Mouse (Mus musculus) 416B (cell line): ENCODE results near the gene Scamp2.

Source experiments
- DNase-seq: peaks from one replicate; pipeline ENCODE4 v3.0.0; 2011; ENCODE audit warnings: low read depth

The Scamp2 gene

DNA sequence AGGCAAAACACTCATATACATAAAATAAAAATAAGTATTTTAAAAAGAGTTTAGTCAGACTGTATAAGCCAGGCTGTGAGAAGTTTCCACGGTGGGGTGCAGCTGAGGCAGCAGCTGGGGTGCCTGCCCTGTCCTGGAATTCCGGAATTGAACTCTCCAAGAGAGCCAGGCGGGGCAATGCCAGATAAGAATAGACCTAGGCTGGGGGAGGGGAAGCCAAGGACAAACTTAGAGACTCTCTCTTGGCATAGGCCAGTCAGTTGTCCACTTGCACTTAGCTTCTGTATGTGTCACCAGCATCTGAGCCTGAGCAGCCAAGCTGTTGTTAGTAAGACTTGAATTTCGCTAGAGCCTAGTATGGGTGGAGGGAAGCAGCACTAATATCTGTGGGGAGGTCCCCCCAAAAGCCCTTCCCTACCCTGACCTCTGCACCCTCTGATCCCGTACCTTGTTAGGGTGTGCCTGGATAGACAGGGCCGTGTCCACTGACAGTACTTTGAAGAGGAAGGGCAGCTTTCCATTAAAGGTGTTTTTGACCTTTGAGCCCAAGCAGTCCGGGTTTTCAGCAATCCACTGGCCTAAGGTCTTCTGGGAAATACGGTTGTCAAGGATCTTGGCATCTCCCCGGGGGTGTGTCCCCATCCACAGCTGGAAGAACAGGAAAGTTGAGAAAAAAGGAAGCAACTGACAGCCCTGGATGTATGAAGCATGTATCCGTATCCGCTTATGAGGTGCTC is 10.4 kb upstream of the Scamp2 start:
- DNase-seq: no peak

DNA sequence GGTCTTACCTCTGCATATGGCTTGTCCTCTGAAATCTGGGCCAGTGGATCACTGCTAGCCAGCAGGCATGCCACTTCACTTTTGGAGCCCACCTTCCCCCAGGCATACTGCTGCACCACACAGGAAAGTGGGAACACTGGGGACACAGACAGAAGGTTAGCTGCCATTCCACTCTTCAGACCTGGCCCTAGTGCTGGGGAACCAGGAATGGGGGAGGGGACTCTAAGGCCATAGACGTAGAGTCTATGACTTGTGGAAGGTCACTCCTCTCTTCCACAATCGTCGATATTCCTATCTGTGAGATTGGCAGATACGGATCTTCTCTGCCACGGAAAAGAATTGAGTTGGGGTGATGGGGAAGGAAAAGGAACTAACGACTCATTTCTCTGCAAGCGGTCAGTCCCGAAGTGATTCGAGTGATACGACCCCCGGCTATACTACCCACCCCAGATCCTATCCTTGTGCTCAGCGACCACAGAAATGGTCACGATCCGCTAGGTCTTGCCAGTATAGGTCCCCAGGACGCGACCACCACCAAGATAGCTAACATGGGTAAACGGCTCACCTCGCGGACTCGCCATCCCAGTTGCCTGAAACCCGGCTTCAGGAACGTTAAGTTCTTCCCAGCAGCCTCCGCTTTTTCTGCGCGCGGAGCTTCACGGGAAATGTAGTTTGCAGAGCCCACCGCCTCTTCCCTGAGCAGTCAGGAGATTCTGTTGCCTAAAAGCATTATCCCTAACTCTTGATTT is 8.4 kb upstream of the Scamp2 start, which contains the start of gene Mpi:
TSS of gene Mpi (minus strand) at position 625 of the 749 bp plus-strand sequence.
- peak; percentile 67 for DNase-seq

GRCm38 (mm10) chr9:57553119-57553518 is 7.6 kb upstream of the Scamp2 start:
- DNase-seq: no peak

DNA sequence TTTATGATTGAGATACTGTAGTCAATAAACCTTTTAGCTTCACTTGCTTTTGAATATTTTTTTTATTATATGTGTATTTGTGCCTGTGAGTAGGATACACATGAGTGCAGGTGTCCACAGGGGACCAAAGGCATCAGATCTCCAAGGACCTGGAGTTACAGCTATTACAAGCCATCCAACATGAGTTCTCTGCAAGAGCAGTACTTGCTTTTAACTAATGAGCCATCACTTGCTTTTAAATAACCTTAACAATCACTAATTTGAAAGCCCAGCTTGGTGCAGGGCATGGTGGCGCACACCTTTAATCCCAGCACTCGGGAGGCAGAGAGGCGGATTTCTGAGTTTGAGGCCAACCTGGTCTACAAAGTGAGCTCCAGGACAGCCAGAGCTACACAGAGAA is 6.0 kb upstream of the Scamp2 start:
- no peak for DNase-seq

DNA sequence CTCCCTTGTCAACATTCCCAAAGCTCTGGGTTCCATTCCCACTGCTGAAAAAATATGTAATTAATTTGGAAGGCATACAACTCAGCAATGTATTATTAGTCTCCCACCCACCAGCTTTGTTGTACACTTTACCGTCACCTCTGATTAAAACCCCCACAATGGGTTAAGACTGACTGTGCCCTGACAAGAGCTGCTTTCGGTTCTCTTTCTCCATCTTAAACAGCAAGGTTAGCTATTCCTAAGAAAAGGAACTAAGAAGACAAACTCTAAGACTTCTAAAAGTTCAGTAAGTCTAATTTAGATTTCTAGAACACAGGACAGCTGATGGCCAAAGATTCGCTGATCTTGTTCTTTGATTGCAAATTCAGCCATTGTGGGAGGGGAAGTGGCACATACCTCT is 3.5 kb upstream of the Scamp2 start:
- no peak for DNase-seq

GRCm38 (mm10) chr9:57558625-57559024 is 2.1 kb upstream of the Scamp2 start:
- no peak for DNase-seq

DNA sequence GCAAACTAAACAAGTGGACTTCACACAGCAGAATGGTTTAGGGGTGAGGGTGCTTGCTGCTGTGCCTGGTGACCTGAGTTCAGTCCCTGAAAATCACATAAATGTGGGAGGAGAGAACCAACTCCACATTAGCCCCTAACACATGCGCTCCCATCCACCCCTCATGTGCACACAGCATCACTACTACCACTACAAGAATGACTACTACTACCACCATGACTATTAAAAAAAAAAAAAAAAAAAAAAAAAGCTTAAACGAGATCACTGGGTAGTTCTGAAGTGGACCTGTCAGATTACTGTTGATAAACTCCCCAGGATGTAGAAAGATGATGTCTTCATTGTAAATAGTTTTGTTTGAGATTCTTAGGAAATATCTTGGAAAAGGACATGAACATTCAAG is 1.2 kb upstream of the Scamp2 start:
- DNase-seq: no peak

DNA sequence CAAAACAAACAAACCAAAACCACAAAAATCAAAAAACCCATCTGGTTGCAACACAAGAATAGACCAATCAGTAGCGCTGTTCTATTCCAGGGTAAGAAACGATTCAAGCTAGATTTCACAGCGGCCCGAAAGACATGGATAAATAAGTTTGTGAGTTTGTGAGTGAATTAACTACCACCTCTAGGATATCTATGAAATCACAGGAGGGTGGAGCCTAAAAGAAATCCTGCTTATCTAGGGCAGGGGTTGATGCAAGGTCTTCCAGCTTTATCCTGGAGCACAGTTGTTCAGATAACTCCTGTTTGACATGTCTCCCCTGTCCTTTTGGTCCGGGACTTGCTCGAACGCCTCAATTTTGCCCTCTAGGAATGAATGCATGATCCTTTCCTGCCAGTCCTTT is 480 bp upstream of the Scamp2 start:
- no peak for DNase-seq

DNA sequence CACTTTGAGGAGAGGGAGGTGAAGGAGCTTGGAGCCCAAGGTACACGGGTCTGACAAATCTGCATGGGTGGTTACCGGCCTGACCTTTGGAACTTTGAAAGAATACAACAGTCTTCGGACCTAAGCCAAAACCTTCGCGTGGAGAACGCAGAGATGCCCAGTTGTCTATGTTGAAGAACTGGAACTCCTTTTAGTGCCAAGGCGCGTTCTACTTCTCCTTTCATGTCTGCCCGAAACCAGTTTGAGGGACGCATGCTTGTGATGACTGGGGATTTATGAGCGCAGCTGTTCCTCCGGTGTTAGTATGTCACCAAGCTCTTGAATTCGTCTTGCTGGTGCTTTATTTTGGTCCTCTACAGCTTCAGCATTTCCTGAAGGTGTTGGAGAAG is 962 bp downstream of the Scamp2 start:
- peak; percentile 47 for DNase-seq

GRCm38 (mm10) chr9:57562896-57563372 is 2.2 kb downstream of the Scamp2 start:
- peak; percentile 96 for DNase-seq

DNA sequence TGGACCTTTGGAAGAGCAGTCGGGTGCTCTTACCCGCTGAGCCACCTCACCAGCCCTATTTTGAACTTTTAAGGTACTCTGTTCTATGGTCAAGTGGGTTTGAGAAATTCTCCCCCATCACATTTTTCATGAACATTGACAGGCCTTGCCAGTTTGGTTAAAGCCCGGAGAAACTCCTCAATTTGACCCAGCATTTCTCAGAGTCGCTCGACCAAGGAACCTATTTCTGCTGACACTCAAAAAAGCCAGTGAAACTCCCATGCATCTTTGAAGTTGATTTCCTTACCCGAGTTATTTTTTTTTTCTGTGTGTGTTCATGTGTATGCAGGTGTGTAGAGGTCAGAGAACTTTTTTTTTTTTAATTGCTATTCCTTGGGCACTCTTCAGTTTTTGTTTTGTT is 3.9 kb downstream of the Scamp2 start:
- DNase-seq: no peak

GRCm38 (mm10) chr9:57565741-57566221 is 5.0 kb downstream of the Scamp2 start:
- DNase-seq: peak; percentile 62

- no peak for DNase-seq
Measured at GRCm38 (mm10) chr9:57566846-57567245, 6.1 kb downstream of the Scamp2 start.

GRCm38 (mm10) chr9:57568500-57568899 is 7.8 kb downstream of the Scamp2 start:
- DNase-seq: no peak

DNA sequence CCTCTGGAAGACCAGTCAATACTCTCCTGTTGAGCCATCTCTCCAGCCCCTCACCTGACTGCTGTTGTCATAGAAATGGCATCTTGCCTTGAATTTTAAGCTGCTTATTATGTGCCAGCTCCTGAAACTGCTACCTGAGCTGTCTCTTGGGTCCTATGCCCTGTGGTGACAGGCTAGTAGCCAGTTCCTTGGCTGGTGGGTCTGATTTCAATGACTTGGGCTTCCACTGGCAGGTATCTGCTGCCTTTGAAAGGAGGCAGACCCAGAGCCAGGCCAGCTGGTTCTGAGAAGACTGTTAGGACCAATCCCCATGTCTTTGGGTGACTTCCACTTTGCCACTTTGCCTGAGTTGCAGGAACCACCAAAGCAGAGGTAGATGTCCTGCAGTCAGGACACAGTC is 13.7 kb downstream of the Scamp2 start:
- no peak for DNase-seq

GRCm38 (mm10) chr9:57575577-57575976 is 14.8 kb downstream of the Scamp2 start:
- DNase-seq: no peak

GRCm38 (mm10) chr9:57577144-57577849 is 16.6 kb downstream of the Scamp2 start:
- DNase-seq: peak; percentile 89

DNA sequence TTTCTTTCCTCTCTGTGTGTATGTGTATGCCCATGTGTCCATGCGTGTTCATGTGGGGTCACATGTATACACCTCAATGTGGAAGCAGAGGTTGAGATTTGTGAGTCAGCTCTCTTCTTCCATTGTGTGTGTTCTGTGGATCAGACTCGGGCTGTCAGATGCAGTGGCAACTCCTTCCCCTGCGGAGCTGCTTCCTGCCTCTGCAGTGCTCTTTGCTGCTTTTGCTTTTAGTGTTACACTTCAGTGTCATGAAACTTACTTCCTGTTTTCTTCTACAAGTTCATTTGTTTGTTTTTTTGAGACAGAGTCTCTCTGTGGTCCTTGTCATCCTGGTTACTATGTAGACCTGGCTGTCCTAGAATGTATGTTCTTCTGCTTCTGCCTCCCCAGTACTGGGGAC is 24.2 kb downstream of the Scamp2 start:
- DNase-seq: no peak

- peak; percentile 89 for DNase-seq
Measured at GRCm38 (mm10) chr9:57589224-57590126, 28.7 kb downstream of the Scamp2 start, which contains the start of gene Ulk3. TSS of gene Ulk3 (plus strand) at chr9:57589452.

DNA sequence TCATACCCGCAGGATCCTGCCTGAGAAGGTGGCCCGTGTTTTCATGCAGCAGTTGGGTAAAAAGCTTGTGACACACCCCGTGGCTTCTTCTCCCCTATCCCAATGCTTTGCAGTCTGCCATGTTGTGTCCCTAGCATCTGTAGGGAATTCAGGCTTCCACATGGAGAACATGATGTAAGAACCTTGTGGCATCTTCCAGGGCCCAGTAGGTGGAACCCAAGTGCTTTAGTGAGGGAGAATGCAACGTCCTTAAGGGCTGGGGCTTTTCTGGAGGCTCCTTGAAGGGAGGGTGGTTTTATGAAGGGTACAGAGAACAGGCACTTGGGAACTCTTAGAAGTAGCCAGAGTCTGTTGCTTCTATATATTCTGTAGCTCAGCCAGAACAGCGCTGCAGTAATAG is 30.0 kb downstream of the Scamp2 start:
- peak; percentile 58 for DNase-seq

GRCm38 (mm10) chr9:57593454-57594173 is 32.9 kb downstream of the Scamp2 start:
- DNase-seq: no peak
